Mouse (Mus musculus): ENCODE measurements around the gene Olfr1033. TPM values are rescaled to one million over a fixed set of nuclear protein-coding genes. Genes with fewer than 3 reads are reported as not detected.
"Not testable (repeated sequence)": the region's sequence is repeated elsewhere in the genome, so short reads cannot be mapped to it uniquely, and the experiment has no call there.

Gene Olfr1033
- polyA plus RNA-seq (2012; rRNA removed) = 0.04 and 0.06 TPM in 2 replicates

DNA sequence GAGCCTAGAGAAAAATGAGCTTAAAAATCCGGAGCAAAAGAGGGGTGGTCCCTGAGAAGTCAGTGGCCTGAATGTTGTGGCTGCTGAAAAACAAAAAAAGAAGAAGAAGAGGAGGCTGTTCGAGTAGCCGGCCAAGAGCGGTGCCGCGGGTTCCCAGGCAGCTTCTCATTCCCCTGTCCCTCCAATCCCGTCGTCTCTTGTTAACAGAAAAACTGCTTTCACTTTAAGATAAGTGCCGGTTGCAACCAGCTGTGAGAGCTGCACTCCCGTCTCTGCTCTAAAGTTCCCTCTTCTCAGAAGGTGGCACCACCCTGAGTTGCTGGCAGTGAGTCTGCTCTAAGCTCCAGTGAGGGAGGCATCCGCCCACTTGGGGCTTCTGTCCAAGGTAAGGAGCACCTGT, at the start of gene Olfr1033:
Gene Olfr1033, plus strand, starts transcription at position 228 of the 400 bp plus-strand sequence.
- DNase-seq (ENCODE audit: low read depth) = peak; percentile 40

DNA sequence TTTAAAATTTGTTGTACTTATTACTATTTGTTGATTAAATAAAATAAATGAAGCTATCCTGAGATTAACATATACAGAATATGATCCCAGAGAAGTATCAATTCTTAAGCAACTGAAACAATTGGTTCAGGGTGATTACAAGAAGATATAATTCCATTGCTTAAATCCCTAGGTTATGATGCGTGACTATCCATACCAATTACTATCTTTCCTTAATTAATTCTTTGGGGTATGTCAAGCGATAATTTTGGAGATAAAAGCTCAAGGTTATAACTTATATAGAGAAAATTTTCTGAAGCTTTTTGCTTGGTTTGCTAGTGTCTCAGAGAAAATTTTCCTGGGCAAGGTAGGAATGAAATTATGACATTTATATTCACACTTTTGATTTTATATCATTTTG, 46.8 kb upstream of the Olfr1033 start, which contains the start of gene Olfr1029:
Gene Olfr1029, plus strand, starts transcription at position 301 of the 400 bp plus-strand sequence.
- DNase-seq (ENCODE audit: low read depth) = no peak
- TF ChIP-seq CTCF (IDR thresholded peaks at IDR 0.05; ENCODE audit: borderline replicate concordance, extremely low read depth, insufficient read depth, insufficient read length) (no peak), POLR2A (IDR thresholded peaks at IDR 0.05; ENCODE audit: borderline replicate concordance, extremely low read depth, insufficient read depth, insufficient read length, poor library complexity, severe bottlenecking) (no peak)

DNA sequence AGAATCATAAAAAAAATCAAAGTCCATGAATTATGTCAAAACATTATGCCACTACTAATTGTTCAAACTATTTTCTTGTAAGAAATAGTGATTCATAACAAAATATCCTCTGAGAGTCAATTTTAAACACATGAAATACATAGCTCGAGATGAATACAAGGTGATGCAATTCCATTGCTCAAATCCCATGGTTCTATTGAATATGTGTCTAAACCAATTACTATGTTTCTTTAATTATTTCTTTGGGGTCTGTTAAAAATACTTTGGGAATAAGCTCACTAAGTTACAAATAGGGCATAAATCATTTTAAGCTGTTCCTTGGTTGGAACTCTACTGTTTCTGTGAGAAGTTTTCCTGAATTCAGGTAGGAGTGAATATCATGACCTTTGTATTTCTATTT, 41.5 kb upstream of the Olfr1033 start, which contains the start of gene Olfr1030:
Gene Olfr1030, plus strand, starts transcription at position 301 of the 400 bp plus-strand sequence.
- DNase-seq (ENCODE audit: low read depth) = no peak
- TF ChIP-seq POLR2A (IDR thresholded peaks at IDR 0.05; ENCODE audit: borderline replicate concordance, extremely low read depth, insufficient read depth, insufficient read length, poor library complexity, severe bottlenecking) (no peak), CTCF (IDR thresholded peaks at IDR 0.05; ENCODE audit: borderline replicate concordance, extremely low read depth, insufficient read depth, insufficient read length) (no peak)

DNA sequence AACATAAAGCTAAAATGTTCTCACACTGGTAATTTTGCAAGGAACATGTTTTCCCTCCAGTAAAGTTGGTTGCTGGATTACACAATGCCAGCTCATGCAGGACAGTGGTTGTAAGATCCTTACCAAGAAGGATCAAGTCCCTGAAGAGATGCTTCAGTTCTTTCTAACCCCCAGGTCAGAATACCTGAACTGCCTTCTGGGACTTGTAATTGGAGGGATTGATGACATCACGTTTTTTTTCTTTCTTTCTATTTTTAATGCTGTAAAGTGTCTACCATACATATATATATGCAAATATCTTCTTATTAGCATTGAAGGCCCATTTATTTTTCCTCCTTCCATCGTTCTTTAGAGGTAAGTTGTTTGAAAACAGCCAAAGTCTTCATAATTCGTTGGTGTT, 30.4 kb upstream of the Olfr1033 start, which contains the start of gene Olfr1031:
Gene Olfr1031, plus strand, starts transcription at position 301 of the 400 bp plus-strand sequence.
- DNase-seq (ENCODE audit: low read depth) = no peak
- TF ChIP-seq CTCF (IDR thresholded peaks at IDR 0.05; ENCODE audit: borderline replicate concordance, extremely low read depth, insufficient read depth, insufficient read length) (no peak), POLR2A (IDR thresholded peaks at IDR 0.05; ENCODE audit: borderline replicate concordance, extremely low read depth, insufficient read depth, insufficient read length, poor library complexity, severe bottlenecking) (no peak)

DNA sequence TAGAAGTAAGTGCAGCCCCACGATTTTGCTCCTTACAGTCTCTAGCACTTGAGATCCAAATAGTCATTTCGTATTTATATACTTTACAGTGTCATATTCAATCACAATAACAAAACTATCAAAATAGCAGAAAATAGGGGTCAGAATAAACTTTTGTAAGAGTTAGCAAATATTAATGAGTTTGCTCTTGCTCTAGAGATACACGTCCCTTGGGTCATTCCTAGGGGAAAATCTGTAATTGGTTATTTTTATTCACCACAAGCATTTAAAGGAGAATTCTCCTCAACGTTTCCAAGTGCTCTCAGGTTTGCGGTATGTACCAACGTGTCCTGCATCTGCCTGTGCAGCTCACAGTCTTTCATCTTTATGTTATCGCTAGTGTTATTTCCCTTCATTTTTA, 15.2 kb upstream of the Olfr1033 start, which contains the start of gene Olfr1032:
Gene Olfr1032, plus strand, starts transcription at position 301 of the 400 bp plus-strand sequence.
- TF ChIP-seq CTCF (IDR thresholded peaks at IDR 0.05; ENCODE audit: borderline replicate concordance, extremely low read depth, insufficient read depth, insufficient read length) (no peak), POLR2A (IDR thresholded peaks at IDR 0.05; ENCODE audit: borderline replicate concordance, extremely low read depth, insufficient read depth, insufficient read length, poor library complexity, severe bottlenecking) (no peak)
- DNase-seq (ENCODE audit: low read depth) = no peak

DNA sequence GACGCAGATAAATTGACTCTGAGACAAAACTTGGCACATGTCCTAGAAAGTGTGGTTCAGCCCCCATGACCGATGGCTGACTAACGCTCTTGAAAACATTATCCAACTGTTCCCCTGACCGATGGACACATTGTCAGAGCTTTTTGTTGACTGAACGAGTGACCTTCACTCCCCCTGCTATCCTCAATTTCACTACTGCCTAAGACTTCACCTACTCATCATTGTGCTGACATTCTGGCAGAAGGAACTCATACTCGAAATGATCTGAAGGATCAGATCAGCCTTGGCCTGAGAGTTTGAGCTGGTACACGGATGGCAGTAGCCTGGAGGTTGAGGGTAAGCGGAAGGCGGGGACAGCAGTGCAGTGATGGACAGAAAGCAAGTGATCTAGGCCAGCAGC, 1.1 kb downstream of the Olfr1033 start:
- not testable (repeated sequence) for DNase-seq (ENCODE audit: low read depth)

DNA sequence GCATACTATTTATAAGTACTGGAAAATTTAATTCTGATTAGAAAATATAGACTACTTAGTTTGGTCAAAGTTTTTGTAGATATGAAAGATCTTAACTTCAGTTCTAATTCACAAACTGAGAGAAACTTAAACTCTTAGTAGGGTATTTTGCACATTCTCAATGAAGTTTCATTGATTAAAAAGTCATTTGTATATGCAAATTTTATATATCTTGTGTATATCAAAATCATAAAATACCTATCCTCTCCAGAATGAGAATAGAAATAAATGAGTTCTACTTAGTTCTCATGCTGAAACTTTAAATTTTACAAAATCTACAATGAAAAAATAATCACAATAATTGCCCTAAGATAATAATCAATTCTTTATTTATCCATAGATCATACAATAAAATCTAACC, 25.1 kb downstream of the Olfr1033 start, which contains the start of gene Olfr1034:
Gene Olfr1034, plus strand, starts transcription at position 301 of the 400 bp plus-strand sequence.
- DNase-seq (ENCODE audit: low read depth) = no peak
- TF ChIP-seq POLR2A (IDR thresholded peaks at IDR 0.05; ENCODE audit: borderline replicate concordance, extremely low read depth, insufficient read depth, insufficient read length, poor library complexity, severe bottlenecking) = no peak
- no peak for TF ChIP-seq CTCF (IDR thresholded peaks at IDR 0.05; ENCODE audit: borderline replicate concordance, extremely low read depth, insufficient read depth, insufficient read length)

DNA sequence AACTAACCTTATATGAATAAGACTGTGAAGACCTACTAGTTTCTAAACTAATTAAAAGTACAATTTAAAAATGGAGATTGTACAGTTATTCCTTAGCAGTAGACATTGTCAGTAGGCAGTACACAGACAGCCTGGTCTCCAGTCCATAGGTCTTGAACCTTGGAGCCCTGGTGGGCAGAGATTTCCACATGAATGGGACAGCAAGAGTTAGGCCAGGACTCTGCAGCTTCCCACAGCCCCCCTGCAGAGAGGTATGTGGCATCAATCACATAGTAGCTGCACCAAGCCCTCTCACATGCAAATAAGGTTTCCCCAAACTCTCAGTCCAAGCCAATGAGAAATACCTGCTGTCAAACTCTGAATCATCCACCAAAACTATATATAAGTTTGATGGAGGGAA, 30.3 kb downstream of the Olfr1033 start:
- not testable (repeated sequence) for DNase-seq (ENCODE audit: low read depth)

DNA sequence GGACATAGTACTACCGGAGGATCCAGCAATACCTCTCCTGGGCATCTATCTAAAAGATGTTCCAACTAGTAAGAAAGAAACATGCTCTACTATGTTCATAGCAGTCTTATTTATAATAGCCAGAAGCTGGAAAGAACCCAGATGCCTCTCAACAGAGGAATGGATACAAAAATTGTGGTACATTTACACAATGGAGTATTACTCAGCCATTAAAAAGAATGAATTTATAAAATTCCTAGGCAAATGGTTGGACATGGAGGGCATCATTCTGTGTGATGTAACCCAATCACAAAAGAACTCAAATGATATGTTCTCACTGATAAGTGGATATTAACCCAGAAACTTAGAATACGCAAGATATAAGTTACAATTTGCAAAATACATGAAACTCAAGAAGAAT, 43.3 kb downstream of the Olfr1033 start:
- DNase-seq (ENCODE audit: low read depth) = not testable (repeated sequence)

DNA sequence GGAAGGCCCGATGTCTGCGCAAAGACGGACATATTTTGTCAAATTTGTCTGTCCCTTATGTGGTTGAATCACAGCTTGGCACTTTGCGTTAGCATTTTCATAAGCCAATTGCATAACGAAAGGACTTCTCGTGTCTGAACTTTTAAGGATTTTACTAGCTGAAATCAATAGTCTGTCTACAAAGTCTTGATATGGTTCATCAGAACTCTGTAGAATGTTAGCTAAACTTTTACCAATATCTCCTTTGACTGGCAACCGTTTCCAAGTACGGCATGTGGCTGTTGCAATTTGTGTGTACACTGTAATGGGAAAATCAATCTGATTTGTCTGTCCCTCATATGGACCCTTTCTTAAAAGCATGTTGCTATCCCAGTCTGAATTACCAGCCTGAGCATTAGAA, 49.8 kb downstream of the Olfr1033 start:
- no peak for TF ChIP-seq POLR2A (IDR thresholded peaks at IDR 0.05; ENCODE audit: borderline replicate concordance, extremely low read depth, insufficient read depth, insufficient read length, poor library complexity, severe bottlenecking)
- TF ChIP-seq CTCF (IDR thresholded peaks at IDR 0.05; ENCODE audit: borderline replicate concordance, extremely low read depth, insufficient read depth, insufficient read length) = no peak
- no peak for DNase-seq (ENCODE audit: low read depth)

DNA sequence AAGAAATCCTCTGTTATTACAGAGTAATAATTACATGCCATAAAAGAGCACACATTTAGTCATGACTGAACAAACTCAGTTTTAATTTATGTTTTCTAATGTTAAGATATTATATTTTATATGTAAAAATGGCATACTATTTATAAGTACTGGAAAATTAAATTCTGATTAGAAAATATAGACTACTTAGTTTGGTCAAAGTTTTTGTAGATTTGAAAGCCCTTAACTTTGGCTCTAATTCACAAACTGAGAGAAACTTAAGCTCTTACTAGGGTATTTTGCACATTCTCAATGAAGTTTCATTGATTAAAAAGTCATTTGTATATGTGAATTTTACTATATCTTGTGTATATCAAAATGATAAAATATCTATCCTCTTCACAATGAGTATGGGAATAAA, 53.3 kb downstream of the Olfr1033 start, which contains the start of gene Olfr1036:
Gene Olfr1036, plus strand, starts transcription at position 301 of the 400 bp plus-strand sequence.
- not testable (repeated sequence) for DNase-seq (ENCODE audit: low read depth)

DNA sequence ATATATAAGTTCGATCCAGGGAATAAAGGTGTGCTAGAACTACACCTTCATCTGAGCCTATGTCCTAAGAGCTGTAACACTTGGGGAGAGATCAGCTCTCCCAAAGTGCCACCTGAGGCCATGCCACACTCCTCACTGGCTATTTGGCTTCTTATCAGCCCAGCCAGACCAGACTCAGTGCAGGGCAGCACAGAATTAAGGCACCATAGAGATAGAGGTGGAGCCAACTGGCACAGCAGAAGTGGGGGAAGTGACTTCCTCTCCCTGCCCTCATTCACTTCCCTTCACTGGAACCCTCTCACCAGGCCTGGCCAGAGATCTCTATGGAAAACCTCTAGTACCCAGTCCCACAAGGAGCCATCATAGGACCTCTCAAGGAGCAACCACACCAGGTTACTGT, 60.0 kb downstream of the Olfr1033 start:
- not testable (repeated sequence) for DNase-seq (ENCODE audit: low read depth)

DNA sequence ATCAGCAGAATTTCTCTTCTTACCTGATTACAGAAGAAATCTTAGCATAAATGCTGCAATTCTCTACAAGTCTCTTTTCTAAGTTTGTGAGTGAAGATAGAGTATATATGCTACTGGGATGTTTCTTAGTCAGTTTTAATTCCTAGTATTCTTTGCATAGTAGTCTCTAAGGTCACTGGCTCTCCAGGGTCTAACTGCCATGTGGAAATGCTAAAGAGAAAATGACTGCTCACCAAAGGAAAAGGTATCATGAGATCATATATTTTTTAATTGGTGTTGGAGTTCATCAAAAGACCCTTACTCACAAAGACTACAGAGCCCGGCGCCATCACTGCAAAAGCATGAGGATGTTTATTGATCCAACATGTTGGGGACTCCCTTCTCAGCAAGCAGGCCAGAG, 66.9 kb downstream of the Olfr1033 start, which contains the start of gene Olfr1037:
Gene Olfr1037, minus strand, starts transcription at position 101 of the 400 bp plus-strand sequence.
- no peak for DNase-seq (ENCODE audit: low read depth)
- TF ChIP-seq POLR2A (IDR thresholded peaks at IDR 0.05; ENCODE audit: borderline replicate concordance, extremely low read depth, insufficient read depth, insufficient read length, poor library complexity, severe bottlenecking) (no peak), CTCF (IDR thresholded peaks at IDR 0.05; ENCODE audit: borderline replicate concordance, extremely low read depth, insufficient read depth, insufficient read length) (no peak)

Other genes with a start within 250 kb of the Olfr1033 start
- not detected in 2 replicates for gene Olfr1014, start 247.9 kb upstream of the Olfr1033 start, polyA plus RNA-seq (2012; rRNA removed)
- gene Olfr1015, start 238.6 kb upstream of the Olfr1033 start, polyA plus RNA-seq (2012; rRNA removed) = not detected in 2 replicates
- gene Olfr1016, start 218.1 kb upstream of the Olfr1033 start, polyA plus RNA-seq (2012; rRNA removed) = not detected in 2 replicates
- gene Olfr1018, start 202.2 kb upstream of the Olfr1033 start, polyA plus RNA-seq (2012; rRNA removed) = not detected in 2 replicates
- 0.08 TPM in 1 of 2 replicates, not detected in the other for gene Olfr1019, start 175.2 kb upstream of the Olfr1033 start, polyA plus RNA-seq (2012; rRNA removed)
- gene Olfr1020, start 173.6 kb upstream of the Olfr1033 start, polyA plus RNA-seq (2012; rRNA removed) = not detected in 2 replicates
- gene Olfr1022, start 152.0 kb upstream of the Olfr1033 start, polyA plus RNA-seq (2012; rRNA removed) = not detected in 2 replicates
- not detected in 2 replicates for gene Olfr1023, start 135.0 kb upstream of the Olfr1033 start, polyA plus RNA-seq (2012; rRNA removed)
- not detected in 2 replicates for gene Olfr1024, start 115.6 kb upstream of the Olfr1033 start, polyA plus RNA-seq (2012; rRNA removed)
- gene Olfr1025-ps1, start 105.4 kb upstream of the Olfr1033 start, polyA plus RNA-seq (2012; rRNA removed) = not detected in 2 replicates
- not detected in 2 replicates for gene Olfr1026, start 99.1 kb upstream of the Olfr1033 start, polyA plus RNA-seq (2012; rRNA removed)
- gene Olfr1028, start 70.2 kb upstream of the Olfr1033 start, polyA plus RNA-seq (2012; rRNA removed) = not detected in 2 replicates
- gene Olfr1029, start 46.7 kb upstream of the Olfr1033 start, polyA plus RNA-seq (2012; rRNA removed) = not detected in 2 replicates
- not detected in 2 replicates for gene Olfr1030, start 41.4 kb upstream of the Olfr1033 start, polyA plus RNA-seq (2012; rRNA removed)
- gene Olfr1031, start 30.3 kb upstream of the Olfr1033 start, polyA plus RNA-seq (2012; rRNA removed) = not detected in 2 replicates
- not detected in 2 replicates for gene Olfr1032, start 15.1 kb upstream of the Olfr1033 start, polyA plus RNA-seq (2012; rRNA removed)
- gene Olfr1034, start 25.2 kb downstream of the Olfr1033 start, polyA plus RNA-seq (2012; rRNA removed) = not detected in 2 replicates
- not detected in 2 replicates for gene Olfr1036, start 53.4 kb downstream of the Olfr1033 start, polyA plus RNA-seq (2012; rRNA removed)
- gene Olfr1037, start 66.8 kb downstream of the Olfr1033 start, polyA plus RNA-seq (2012; rRNA removed) = not detected in 2 replicates
- not detected in 2 replicates for gene Olfr1039, start 115.3 kb downstream of the Olfr1033 start, polyA plus RNA-seq (2012; rRNA removed)
- gene Olfr1040, start 126.1 kb downstream of the Olfr1033 start, polyA plus RNA-seq (2012; rRNA removed) = not detected in 2 replicates
- gene Olfr1042, start 141.2 kb downstream of the Olfr1033 start, polyA plus RNA-seq (2012; rRNA removed) = not detected in 2 replicates
- not detected in 2 replicates for gene Olfr1043, start 146.9 kb downstream of the Olfr1033 start, polyA plus RNA-seq (2012; rRNA removed)
- not detected in 2 replicates for gene Olfr1044, start 157.2 kb downstream of the Olfr1033 start, polyA plus RNA-seq (2012; rRNA removed)
- not detected in 2 replicates for gene Olfr52, start 165.1 kb downstream of the Olfr1033 start, polyA plus RNA-seq (2012; rRNA removed)
- gene Olfr1045, start 182.4 kb downstream of the Olfr1033 start, polyA plus RNA-seq (2012; rRNA removed) = not detected in 2 replicates
- not detected in 2 replicates for gene Olfr1046, start 198.7 kb downstream of the Olfr1033 start, polyA plus RNA-seq (2012; rRNA removed)
- not detected in 2 replicates for gene Olfr1047, start 210.8 kb downstream of the Olfr1033 start, polyA plus RNA-seq (2012; rRNA removed)
- gene Olfr1048, start 219.7 kb downstream of the Olfr1033 start, polyA plus RNA-seq (2012; rRNA removed) = not detected in 2 replicates
- gene Olfr1049, start 237.7 kb downstream of the Olfr1033 start, polyA plus RNA-seq (2012; rRNA removed) = not detected in 2 replicates

Measured in brain, embryonic 14.5 days (tissue).